ENCODE assay signal across 12 mouse cellular contexts in the genomic region with DNA sequence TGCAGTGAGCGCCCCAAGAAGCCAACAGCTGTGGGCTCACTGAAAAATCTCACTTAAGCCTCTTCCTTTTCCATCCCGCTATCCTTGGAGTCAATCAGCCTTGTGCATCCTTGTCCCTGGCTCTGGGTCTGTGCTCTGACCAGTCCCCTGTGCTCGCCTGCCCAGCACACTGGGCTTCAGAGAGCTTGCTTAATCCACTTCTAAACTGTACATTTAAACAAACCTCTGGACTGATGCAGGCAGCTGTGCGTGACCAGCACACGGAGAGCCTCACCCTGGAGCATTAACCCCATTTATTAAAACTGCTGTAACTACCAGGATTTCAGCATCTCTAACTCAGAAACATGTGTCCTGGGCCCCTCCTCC.
DNase-seq lines count a peak whose midpoint lies in the region; ATAC-seq lines count a peak whose summit lies in the region.
"Had no signal": no experiment of that assay in that cellular context is flagged by ENCODE, and none has a peak within 500 bp of the region (broad histone marks: within the 10 kb centered on the region; RNA-seq: fewer than 3 reads in every experiment).

No protein-coding gene starts in this region.

- H3K4me2 ChIP-seq in heart, embryonic 12.5 days = no peak overlapping the region
- no peak overlapping the region for H3K4me2 ChIP-seq in kidney, embryonic 16.5 days (replicated peaks; ENCODE audit: low read depth, low read length)
- no peak overlapping the region for H3K4me2 ChIP-seq in limb, embryonic 11.5 days (ENCODE audit: low read depth, severe bottlenecking)

- no peaks in the 10 kb centered on the region for H3K27me3 ChIP-seq in heart, embryonic 12.5 days (replicated peaks)
- peaks cover under 1% of the 10 kb centered on the region; the same call in 1 of the 2 replicates for H3K27me3 ChIP-seq in kidney, embryonic 16.5 days (ENCODE audit: insufficient read depth, low read length)
- peaks cover 5% of the 10 kb centered on the region; the same call in 1 of the 2 replicates for H3K27me3 ChIP-seq in embryonic facial prominence, embryonic 10.5 days (replicated peaks; ENCODE audit: low read depth, poor library complexity, severe bottlenecking)
- H3K27me3 ChIP-seq in limb, embryonic 11.5 days (ENCODE audit: control insufficient read depth, insufficient read depth, low read length) = no peaks in the 10 kb centered on the region

- no peaks in the 10 kb centered on the region for H3K36me3 ChIP-seq in heart, embryonic 12.5 days
- H3K36me3 ChIP-seq in kidney, embryonic 16.5 days (ENCODE audit: insufficient read depth, low read length) = no peaks in the 10 kb centered on the region
- no peaks in the 10 kb centered on the region for H3K36me3 ChIP-seq in embryonic facial prominence, embryonic 10.5 days (replicated peaks)
- no peaks in the 10 kb centered on the region for H3K36me3 ChIP-seq in limb, embryonic 11.5 days (ENCODE audit: control insufficient read depth, insufficient read depth, low read length)

- no peak for ATAC-seq in heart, embryonic 12.5 days (ENCODE audit: insufficient number of reproducible peaks, low FRiP score)
- peak; percentile 74 for ATAC-seq in kidney, embryonic 16.5 days (ENCODE audit: low FRiP score, low TSS enrichment)
- peak; percentile 14; the same call in 1 of the 2 replicates for ATAC-seq in limb, embryonic 11.5 days (ENCODE audit: insufficient number of reproducible peaks, low FRiP score, low TSS enrichment, low read depth)
- ATAC-seq: inflammation-experienced regulatory T-cells, adult 6 months; midbrain, embryonic 16.5 days had no signal

- intact Hi-C loops in left cerebral cortex, postnatal 10 days (cut with DNase I) = no loop called here

- H3K27ac ChIP-seq in heart, embryonic 12.5 days (ENCODE audit: poor library complexity, severe bottlenecking) = peak overlapping the region; percentile 98
- H3K27ac ChIP-seq in kidney, embryonic 16.5 days (ENCODE audit: low read length) = peak overlapping the region; percentile 92
- peak overlapping the region; percentile 83 for H3K27ac ChIP-seq in embryonic facial prominence, embryonic 10.5 days (replicated peaks)
- peak overlapping the region; percentile 70 for H3K27ac ChIP-seq in limb, embryonic 11.5 days (replicated peaks; ENCODE audit: low read depth, low read length)

- H3K4me3 ChIP-seq in heart, embryonic 12.5 days = no peak overlapping the region
- no peak overlapping the region for H3K4me3 ChIP-seq in kidney, embryonic 16.5 days (ENCODE audit: low read length)
- no peak overlapping the region for H3K4me3 ChIP-seq in embryonic facial prominence, embryonic 10.5 days
- H3K4me3 ChIP-seq in limb, embryonic 11.5 days (ENCODE audit: low read depth, low read length) = no peak overlapping the region

- 45% methylated on average over 5 of the region's 5 CpGs for WGBS in heart, embryonic 12.5 days
- WGBS in kidney, embryonic 16.5 days = 34% methylated on average over 5 of the region's 5 CpGs
- WGBS in embryonic facial prominence, embryonic 10.5 days = 59% methylated on average over 5 of the region's 5 CpGs
- WGBS in limb, embryonic 11.5 days = 43% methylated on average over 5 of the region's 5 CpGs

- H3K9me3 ChIP-seq in heart, embryonic 12.5 days (replicated peaks) = 0 out of 2 replicates have a peak, but pooled peaks cover 3% of the 10 kb centered on the region
- no peaks in the 10 kb centered on the region for H3K9me3 ChIP-seq in kidney, embryonic 16.5 days (ENCODE audit: low read length)
- H3K9me3 ChIP-seq in embryonic facial prominence, embryonic 10.5 days = no peaks in the 10 kb centered on the region
- H3K9me3 ChIP-seq in limb, embryonic 11.5 days (ENCODE audit: control insufficient read depth, low read length) = no peaks in the 10 kb centered on the region

- peaks cover 58% of the 10 kb centered on the region for H3K4me1 ChIP-seq in heart, embryonic 12.5 days (replicated peaks)
- H3K4me1 ChIP-seq in kidney, embryonic 16.5 days (ENCODE audit: insufficient read depth, low read length) = peaks cover 38% of the 10 kb centered on the region
- H3K4me1 ChIP-seq in embryonic facial prominence, embryonic 10.5 days = peaks cover 63% of the 10 kb centered on the region
- H3K4me1 ChIP-seq in limb, embryonic 11.5 days (ENCODE audit: control insufficient read depth, insufficient read depth, low read length) = peaks cover 28% of the 10 kb centered on the region

- no peak for DNase-seq in heart, adult 9 months (ENCODE audit: low spot score in 2 of 2)
- DNase-seq in kidney, postnatal 25 days = no peak
- DNase-seq in embryonic facial prominence, embryonic 10.5 days (ENCODE audit: low spot score) = no peak
- no peak for DNase-seq in limb, embryonic 11.5 days (ENCODE audit: low spot score)
- no peak for DNase-seq in embryo, embryonic 10 days (ENCODE audit: low spot score)
- no peak for DNase-seq in left cerebral cortex, postnatal 10 days (ENCODE audit: extremely low spot score in 1 of 2, low spot score in 2 of 2)
- DNase-seq: cerebellum, adult 9-11 months; thymus, adult 2 months had no signal

- peak overlapping the region; percentile 55 for H3K9ac ChIP-seq in heart, embryonic 12.5 days
- no peak overlapping the region for H3K9ac ChIP-seq in kidney, embryonic 16.5 days (replicated peaks; ENCODE audit: low read length)
- H3K9ac ChIP-seq in limb, embryonic 11.5 days (ENCODE audit: low read length) = no peak overlapping the region
